Mouse (Mus musculus) intestine, embryonic 15.5 days (tissue): ENCODE data around the gene Arid1b. TPM values are rescaled to one million over a fixed set of nuclear protein-coding genes. Genes with fewer than 3 reads are reported as not detected.

Experiments used
- ATAC-seq: fragments of 200-750 bp; cut with Nextera tagmentation; 2 replicates; pipeline ENCODE4 v1.8.0; 2017; ENCODE audit warnings: moderate TSS enrichment, moderate library complexity
- H3K27ac ChIP-seq: fragments of 300-500 bp; sonication (generic); 2 replicates; pipeline ENCODE4 v1.5.1; 2015; ENCODE audit warnings: mild to moderate bottlenecking, inconsistent platforms
- H3K27me3 ChIP-seq: fragments of 300-500 bp; sonication (generic); replicated peaks from 2 replicates; pipeline ENCODE4 v1.6.1; 2015; ENCODE audit warnings: inconsistent platforms
- H3K36me3 ChIP-seq: fragments of 300-500 bp; sonication (generic); 2 replicates; pipeline ENCODE4 v1.6.1; 2015; ENCODE audit warnings: inconsistent platforms
- H3K4me1 ChIP-seq: fragments of 300-500 bp; sonication (generic); replicated peaks from 2 replicates; pipeline ENCODE4 v1.6.1; 2015; ENCODE audit warnings: inconsistent platforms
- H3K4me2 ChIP-seq: fragments of 300-500 bp; sonication (generic); replicated peaks from 2 replicates; pipeline ENCODE4 v1.6.1; 2015; ENCODE audit warnings: mild to moderate bottlenecking, inconsistent platforms
- H3K4me3 ChIP-seq: fragments of 300-500 bp; sonication (generic); replicated peaks from 2 replicates; pipeline ENCODE4 v1.5.1; 2015; ENCODE audit warnings: inconsistent platforms
- H3K9ac ChIP-seq: fragments of 300-500 bp; sonication (generic); 2 replicates; pipeline ENCODE4 v1.6.1; 2015; ENCODE audit warnings: inconsistent platforms
- H3K9me3 ChIP-seq: fragments of 300-500 bp; sonication (generic); 2 replicates; pipeline ENCODE4 v1.6.1; 2016; ENCODE audit warnings: inconsistent platforms
- WGBS: fragments of 180-500 bp; shearing (Covaris S2); methylation state at CpG from one replicate; pipeline ENCODE4 v1.1.7; 2015; 5-methylcytosine and 5-hydroxymethylcytosine counted together
- polyA plus RNA-seq: library from polyadenylated mRNA; unstranded; fragments of >200 nt; fragmentation: Nextera tagmentation; extraction: Ambion mirVana; gene quantifications from 2 replicates; pipeline ENCODE4 v1.2.1, GENCODE M21; 2015

Gene Arid1b
- polyA plus RNA-seq, 1 experiment from 2014 or later: 9.1 TPM

GRCm38 (mm10) chr17:5302971-5303746 is 309.0 kb downstream of the Arid1b start:
- 77% methylated on average over 11 of the region's 11 CpGs for WGBS
- H3K27me3 ChIP-seq: no peaks in the 10 kb centered on the region

GRCm38 (mm10) chr17:5305783-5306477 is 311.8 kb downstream of the Arid1b start:
- no peak overlapping the region for H3K27ac ChIP-seq
- H3K9me3 ChIP-seq: no peaks in the 10 kb centered on the region
- H3K4me3 ChIP-seq: no peak overlapping the region
- no peak for ATAC-seq
- no peak overlapping the region for H3K4me2 ChIP-seq
- H3K4me1 ChIP-seq: peaks cover 20% of the 10 kb centered on the region
- H3K36me3 ChIP-seq: peaks cover 6% of the 10 kb centered on the region
- WGBS: 64% methylated on average over 10 of the region's 10 CpGs
- H3K9ac ChIP-seq: no peak overlapping the region
- no peaks in the 10 kb centered on the region for H3K27me3 ChIP-seq

More at GRCm38 (mm10) chr17:5302971-5303746, 309.0 kb downstream of the Arid1b start:
- Histone ChIP-seq H3K9ac (no peak overlapping the region), H3K4me1 (peaks cover 10% of the 10 kb centered on the region), H3K9me3 (no peaks in the 10 kb centered on the region), H3K27ac (no peak overlapping the region), H3K4me3 (no peak overlapping the region), H3K36me3 (peaks cover 6% of the 10 kb centered on the region), H3K4me2 (no peak overlapping the region)
- no peak for ATAC-seq

- no peaks in the 10 kb centered on the region for H3K9me3 ChIP-seq
- peaks cover 21% of the 10 kb centered on the region for H3K4me1 ChIP-seq
- H3K4me2 ChIP-seq: no peak overlapping the region
- H3K4me3 ChIP-seq: no peak overlapping the region
- no peaks in the 10 kb centered on the region for H3K27me3 ChIP-seq
- H3K9ac ChIP-seq: no peak overlapping the region
- H3K36me3 ChIP-seq: peaks cover 6% of the 10 kb centered on the region
- ATAC-seq: peak; percentile 67
- peak overlapping the region; percentile 44; the same call in 1 of the 2 replicates for H3K27ac ChIP-seq
- 23% methylated on average over 5 of the region's 5 CpGs for WGBS
These were observed 315.8 kb downstream of the Arid1b start for GRCm38 (mm10) chr17:5309930-5310329.

GRCm38 (mm10) chr17:5310425-5310888 is 316.3 kb downstream of the Arid1b start:
- Histone ChIP-seq H3K4me1 (peaks cover 21% of the 10 kb centered on the region), H3K27ac (peak overlapping the region; percentile 71; the same call in 1 of the 2 replicates), H3K36me3 (peaks cover 6% of the 10 kb centered on the region), H3K9ac (no peak overlapping the region), H3K4me2 (no peak overlapping the region), H3K4me3 (no peak overlapping the region), H3K9me3 (no peaks in the 10 kb centered on the region), H3K27me3 (no peaks in the 10 kb centered on the region)
- WGBS: 61% methylated on average over 11 of the region's 11 CpGs
- no peak for ATAC-seq

GRCm38 (mm10) chr17:5311062-5311461 is 316.9 kb downstream of the Arid1b start:
- H3K9me3 ChIP-seq: no peaks in the 10 kb centered on the region
- no peak overlapping the region for H3K9ac ChIP-seq
- H3K36me3 ChIP-seq: peaks cover 6% of the 10 kb centered on the region
- whole genome bisulfite sequencing: 80% methylated on average over 7 of the region's 7 CpGs
- no peaks in the 10 kb centered on the region for H3K27me3 ChIP-seq
- H3K4me2 ChIP-seq: no peak overlapping the region
- 0 out of 2 replicates have a peak overlapping the region, but pooled peaks have one; percentile 71 for H3K27ac ChIP-seq
- peaks cover 21% of the 10 kb centered on the region for H3K4me1 ChIP-seq
- no peak overlapping the region for H3K4me3 ChIP-seq
- ATAC-seq: no peak

GRCm38 (mm10) chr17:5312307-5312706 is 318.2 kb downstream of the Arid1b start:
- H3K36me3 ChIP-seq: no peaks in the 10 kb centered on the region; the same call in 1 of the 2 replicates
- H3K27me3 ChIP-seq: no peaks in the 10 kb centered on the region
- H3K9me3 ChIP-seq: no peaks in the 10 kb centered on the region
- no peak overlapping the region for H3K9ac ChIP-seq
- H3K4me1 ChIP-seq: peaks cover 21% of the 10 kb centered on the region
- no peak overlapping the region for H3K27ac ChIP-seq
- WGBS: 70% methylated on average over 5 of the region's 5 CpGs
- H3K4me2 ChIP-seq: no peak overlapping the region
- H3K4me3 ChIP-seq: no peak overlapping the region
- no peak for ATAC-seq

- Histone ChIP-seq H3K9ac (no peak overlapping the region), H3K4me2 (no peak overlapping the region), H3K27me3 (no peaks in the 10 kb centered on the region), H3K4me3 (no peak overlapping the region), H3K9me3 (no peaks in the 10 kb centered on the region), H3K4me1 (peaks cover 15% of the 10 kb centered on the region), H3K36me3 (peaks cover 6% of the 10 kb centered on the region; the same call in 1 of the 2 replicates), H3K27ac (no peak overlapping the region)
- 54% methylated on average over 7 of the region's 7 CpGs for WGBS
- no peak for ATAC-seq
These were observed 320.6 kb downstream of the Arid1b start for GRCm38 (mm10) chr17:5314735-5315134.

- Histone ChIP-seq H3K9me3 (no peaks in the 10 kb centered on the region), H3K4me3 (no peak overlapping the region), H3K27me3 (no peaks in the 10 kb centered on the region), H3K36me3 (peaks cover 6% of the 10 kb centered on the region), H3K9ac (no peak overlapping the region), H3K27ac (no peak overlapping the region), H3K4me2 (no peak overlapping the region), H3K4me1 (peaks cover 4% of the 10 kb centered on the region; the same call in 1 of the 2 replicates)
- WGBS: 82% methylated on average over 7 of the region's 7 CpGs
- ATAC-seq: no peak
These were observed 322.4 kb downstream of the Arid1b start for GRCm38 (mm10) chr17:5316489-5316888.

- Histone ChIP-seq H3K27me3 (no peaks in the 10 kb centered on the region), H3K4me1 (peaks cover 34% of the 10 kb centered on the region), H3K4me2 (no peak overlapping the region), H3K9me3 (no peaks in the 10 kb centered on the region), H3K9ac (no peak overlapping the region), H3K4me3 (no peak overlapping the region), H3K27ac (no peak overlapping the region), H3K36me3 (peaks cover 6% of the 10 kb centered on the region)
- WGBS: 70% methylated on average over 8 of the region's 8 CpGs
- peak; percentile 66 for ATAC-seq
These were observed 327.6 kb downstream of the Arid1b start for GRCm38 (mm10) chr17:5321589-5322225.

- peaks cover 34% of the 10 kb centered on the region for H3K4me1 ChIP-seq
- WGBS: 82% methylated on average over 9 of the region's 9 CpGs
- peaks cover 8% of the 10 kb centered on the region for H3K36me3 ChIP-seq
- ATAC-seq: no peak
- no peak overlapping the region for H3K27ac ChIP-seq
- H3K4me2 ChIP-seq: no peak overlapping the region
- no peak overlapping the region for H3K4me3 ChIP-seq
- H3K27me3 ChIP-seq: no peaks in the 10 kb centered on the region
- H3K9me3 ChIP-seq: no peaks in the 10 kb centered on the region
- no peak overlapping the region for H3K9ac ChIP-seq
These were observed 328.5 kb downstream of the Arid1b start for GRCm38 (mm10) chr17:5322594-5322993.

- Histone ChIP-seq H3K4me3 (no peak overlapping the region), H3K27me3 (no peaks in the 10 kb centered on the region), H3K9ac (no peak overlapping the region), H3K36me3 (peaks cover 15% of the 10 kb centered on the region), H3K4me1 (peaks cover 34% of the 10 kb centered on the region), H3K4me2 (no peak overlapping the region), H3K27ac (peak overlapping the region; percentile 45), H3K9me3 (no peaks in the 10 kb centered on the region)
- ATAC-seq: no peak
- 14% methylated on average over 1 of the region's 1 CpGs for WGBS
These were observed 329.6 kb downstream of the Arid1b start for GRCm38 (mm10) chr17:5323746-5324145.

- H3K9ac ChIP-seq: no peak overlapping the region
- H3K4me2 ChIP-seq: no peak overlapping the region
- no peak overlapping the region for H3K4me3 ChIP-seq
- ATAC-seq: peak; percentile 86
- WGBS: 11% methylated on average over 10 of the region's 10 CpGs
- no peaks in the 10 kb centered on the region for H3K9me3 ChIP-seq
- peaks cover 13% of the 10 kb centered on the region for H3K36me3 ChIP-seq
- peaks cover 34% of the 10 kb centered on the region for H3K4me1 ChIP-seq
- peak overlapping the region; percentile 66 for H3K27ac ChIP-seq
- H3K27me3 ChIP-seq: no peaks in the 10 kb centered on the region
These were observed 330.2 kb downstream of the Arid1b start for GRCm38 (mm10) chr17:5324236-5324876.
